Mouse (Mus musculus) cerebellum, adult 2 months (tissue): ENCODE measurements around the gene Gm10382.

ENCODE experiments used
- CTCF ChIP-seq: fragments of 200-500 bp; IDR thresholded peaks from 2 replicates; pipeline ENCODE4 v1.5.1; 2011; ENCODE audit warnings: low read depth, mild to moderate bottlenecking, control low read depth, low read length, moderate library complexity, borderline replicate concordance; ENCODE audit not compliant: insufficient read depth
- POLR2A ChIP-seq: fragments of 200-500 bp; IDR thresholded peaks from 2 replicates; pipeline ENCODE4 v1.6.1; 2011; ENCODE audit warnings: low read length, control low read depth, borderline replicate concordance; ENCODE audit not compliant: insufficient read depth

DNA sequence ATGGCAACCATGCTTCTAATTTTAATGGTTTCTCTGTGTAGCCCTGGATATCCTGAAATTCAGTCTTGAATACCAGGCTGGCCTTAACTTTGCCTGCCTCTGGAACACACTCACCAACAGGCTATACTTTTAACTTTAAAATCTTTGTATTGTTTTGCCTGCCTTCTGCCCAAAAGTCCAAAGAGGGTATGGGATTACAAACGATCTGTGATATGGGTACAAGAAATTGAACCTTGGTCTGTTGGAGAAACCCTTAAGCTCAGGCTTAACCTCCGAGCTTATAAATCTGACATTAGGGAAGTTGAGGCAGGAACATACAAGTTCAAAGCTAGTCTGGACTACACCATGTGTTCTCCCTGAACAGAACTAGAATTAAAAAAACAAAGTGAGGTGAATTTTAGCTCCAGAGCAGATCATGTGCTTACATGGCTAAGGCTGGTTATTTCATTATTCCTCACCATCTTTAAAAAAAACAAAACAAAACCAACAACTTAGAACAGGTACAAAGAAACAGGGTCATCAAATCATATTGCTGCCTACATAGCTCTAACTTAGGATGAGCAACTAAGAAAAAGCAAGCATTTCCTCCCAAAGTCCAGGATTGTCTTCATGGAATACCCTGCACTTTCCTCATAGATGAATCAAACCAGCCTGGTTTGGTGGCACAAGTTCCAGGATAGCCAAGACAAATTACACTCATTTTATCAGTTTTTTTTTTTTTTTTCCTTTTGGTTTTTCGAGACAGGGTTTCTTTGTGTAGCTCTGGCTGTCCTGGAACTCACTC lies 5.3 kb upstream of the Gm10382 start:
- no peak for TF ChIP-seq CTCF
- TF ChIP-seq POLR2A: peak; percentile 6; the same call in 1 of the 2 replicates
